Mouse (Mus musculus) hindbrain, embryonic 14.5 days (tissue): ENCODE measurements around the gene Ptprc. TPM values are rescaled to one million over a fixed set of nuclear protein-coding genes. Genes with fewer than 3 reads are reported as not detected.

Source experiments
- ATAC-seq: fragments of 200-750 bp; cut with Nextera tagmentation; 2 replicates; pipeline ENCODE4 v1.8.0; 2017; ENCODE audit warnings: moderate number of reproducible peaks, mild to moderate bottlenecking, moderate TSS enrichment, moderate library complexity; ENCODE audit not compliant: low FRiP score
- DNase-seq: peaks from one replicate; pipeline ENCODE4 v3.0.0-alpha.2; 2015; ENCODE audit warnings: low spot score
- H3K27ac ChIP-seq: fragments of 300-500 bp; sonication (generic); 2 replicates; pipeline ENCODE4 v1.5.1; 2014; ENCODE audit warnings: mild to moderate bottlenecking, moderate library complexity
- H3K27me3 ChIP-seq: fragments of 300-500 bp; sonication (generic); 2 replicates; pipeline ENCODE4 v1.6.1; 2014; ENCODE audit warnings: mild to moderate bottlenecking, low read length, mixed read lengths; ENCODE audit not compliant: control insufficient read depth, insufficient read depth
- H3K36me3 ChIP-seq: fragments of 300-500 bp; sonication (generic); replicated peaks from 2 replicates; pipeline ENCODE4 v1.6.1; 2014; ENCODE audit not compliant: control insufficient read depth, insufficient read depth
- H3K4me1 ChIP-seq: fragments of 300-500 bp; sonication (generic); replicated peaks from 2 replicates; pipeline ENCODE4 v1.6.1; 2014; ENCODE audit warnings: antibody characterized with exemption, low read length, mixed read lengths; ENCODE audit not compliant: control insufficient read depth, insufficient read depth
- H3K4me2 ChIP-seq: fragments of 300-500 bp; sonication (generic); replicated peaks from 2 replicates; pipeline ENCODE4 v1.6.1; 2014; ENCODE audit warnings: mild to moderate bottlenecking, moderate library complexity
- H3K4me3 ChIP-seq: fragments of 300-500 bp; sonication (generic); replicated peaks from 2 replicates; pipeline ENCODE4 v1.5.1; 2014; ENCODE audit warnings: mild to moderate bottlenecking, low read length
- H3K9ac ChIP-seq: fragments of 300-500 bp; sonication (generic); 2 replicates; pipeline ENCODE4 v1.6.1; 2014
- H3K9me3 ChIP-seq: fragments of 300-500 bp; sonication (generic); 2 replicates; pipeline ENCODE4 v1.6.1; 2016; ENCODE audit warnings: low read length; ENCODE audit not compliant: control insufficient read depth
- WGBS: fragments of 180-500 bp; shearing (Covaris S2); extraction: QIAGEN DNeasy Blood & Tissue Kit; methylation state at CpG from one replicate; pipeline ENCODE4 v1.1.7; 2014; 5-methylcytosine and 5-hydroxymethylcytosine counted together
- polyA plus RNA-seq: library from polyadenylated mRNA; unstranded; fragments of >200 nt; fragmentation: Nextera tagmentation; extraction: Ambion mirVana; gene quantifications from 2 replicates; pipeline ENCODE4 v1.2.1, GENCODE M21; 2014

The Ptprc gene
- polyA plus RNA-seq, 1 experiment from 2014 or later, result 1.4 TPM

DNA sequence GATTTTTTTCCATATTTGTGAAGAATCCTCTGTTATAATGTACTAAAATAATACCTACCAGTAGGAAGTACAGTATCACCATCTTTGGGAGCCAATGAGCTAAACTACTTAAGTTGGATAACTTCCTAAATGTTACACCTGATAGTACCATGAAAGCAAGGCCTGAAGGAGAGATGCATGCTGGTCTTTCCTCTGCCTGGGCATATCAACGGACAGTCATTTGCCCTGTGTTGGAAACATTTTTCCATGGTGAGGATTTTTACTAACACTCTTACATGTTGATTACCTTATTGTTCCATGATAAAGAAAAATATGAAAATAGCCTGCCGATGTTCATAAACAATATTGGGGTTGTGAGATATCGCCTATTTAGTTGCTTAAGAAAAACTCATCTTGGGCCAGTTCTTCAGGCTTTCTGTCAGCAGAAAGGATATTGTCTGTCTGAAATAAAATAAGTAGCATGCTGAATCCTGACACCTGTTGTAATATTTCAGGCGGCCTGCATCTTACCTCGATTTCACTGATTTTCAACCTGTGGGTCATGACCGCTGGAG is 38.4 kb downstream of the Ptprc start:
- Histone ChIP-seq H3K27ac (no peak overlapping the region), H3K27me3 (no peaks in the 10 kb centered on the region), H3K4me3 (no peak overlapping the region), H3K9ac (no peak overlapping the region), H3K4me1 (peaks cover 8% of the 10 kb centered on the region; the same call in 1 of the 2 replicates), H3K4me2 (no peak overlapping the region), H3K36me3 (no peaks in the 10 kb centered on the region), H3K9me3 (no peaks in the 10 kb centered on the region)
- DNase-seq (no peak), ATAC-seq (no peak)
- 94% methylated on average over 6 of the region's 6 CpGs for WGBS

DNA sequence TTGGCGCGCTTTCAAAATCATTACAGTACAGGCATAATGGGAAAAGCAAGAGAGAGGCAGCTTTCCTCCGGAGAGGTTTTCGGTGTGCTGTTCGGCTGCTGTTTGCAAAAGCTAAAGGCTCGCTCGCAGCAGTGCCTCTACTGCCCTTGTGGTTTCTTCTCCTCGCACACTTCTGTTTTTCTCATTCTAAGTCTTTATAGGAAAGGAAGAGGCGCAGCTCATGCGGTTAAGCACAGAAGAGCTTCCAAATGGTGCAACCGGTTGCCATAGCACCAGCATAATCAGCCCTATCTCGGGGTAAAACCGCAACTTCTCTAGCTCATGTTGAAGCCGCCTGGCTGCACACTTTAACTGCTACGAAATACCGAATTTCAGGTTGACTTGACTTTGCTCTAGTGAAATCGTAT is 39.1 kb downstream of the Ptprc start:
- Histone ChIP-seq H3K4me1 (peaks cover 8% of the 10 kb centered on the region; the same call in 1 of the 2 replicates), H3K27me3 (no peaks in the 10 kb centered on the region), H3K36me3 (no peaks in the 10 kb centered on the region), H3K4me3 (peak overlapping the region; percentile 22), H3K9ac (peak overlapping the region; percentile 37; the same call in 1 of the 2 replicates), H3K4me2 (peak overlapping the region; percentile 52), H3K9me3 (no peaks in the 10 kb centered on the region), H3K27ac (peak overlapping the region; percentile 66)
- WGBS, result 11% methylated on average over 17 of the region's 17 CpGs
- DNase-seq (peak; percentile 72), ATAC-seq (peak; percentile 82)

DNA sequence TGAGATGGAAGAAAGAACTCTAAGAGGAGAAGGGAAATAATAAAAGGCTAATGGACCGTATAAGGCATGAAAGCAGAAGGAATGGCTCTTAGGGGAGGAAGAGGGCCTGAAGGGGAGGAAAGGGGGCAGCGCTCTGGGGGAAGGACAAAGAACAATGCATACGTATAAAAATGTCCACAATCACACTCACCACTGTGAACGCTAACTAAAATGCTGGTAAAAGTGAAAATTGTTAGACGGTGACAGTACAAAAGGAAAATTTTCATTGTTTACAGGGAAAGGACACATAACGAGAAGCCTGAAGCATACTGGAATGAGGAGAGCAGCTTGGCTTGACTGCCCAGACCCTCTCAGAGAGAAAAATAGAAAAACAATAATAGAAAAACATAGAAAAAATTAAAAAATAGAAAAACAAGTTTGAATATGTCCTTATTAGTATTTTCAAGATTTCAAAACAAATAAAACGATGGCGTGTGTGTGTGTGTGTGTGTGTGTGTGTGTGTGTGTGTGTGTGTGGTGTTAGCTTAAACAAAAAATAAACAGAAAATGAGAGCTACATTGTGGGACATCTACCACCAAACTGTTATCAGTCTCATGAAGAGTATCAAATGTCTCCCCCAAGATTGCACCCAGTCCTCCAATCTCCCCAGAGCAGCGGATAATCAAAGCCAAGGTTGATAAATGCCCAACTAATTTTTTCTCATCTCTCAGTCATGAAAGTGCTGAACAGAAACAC is 39.7 kb downstream of the Ptprc start:
- Histone ChIP-seq H3K9me3 (no peaks in the 10 kb centered on the region), H3K4me3 (peak overlapping the region; percentile 22), H3K27ac (peak overlapping the region; percentile 66), H3K9ac (peak overlapping the region; percentile 37; the same call in 1 of the 2 replicates), H3K27me3 (no peaks in the 10 kb centered on the region), H3K36me3 (no peaks in the 10 kb centered on the region), H3K4me1 (peaks cover 8% of the 10 kb centered on the region; the same call in 1 of the 2 replicates), H3K4me2 (peak overlapping the region; percentile 52)
- 31% methylated on average over 9 of the region's 9 CpGs for WGBS
- DNase-seq, result no peak
- ATAC-seq, result peak; percentile 53; the same call in 1 of the 2 replicates

DNA sequence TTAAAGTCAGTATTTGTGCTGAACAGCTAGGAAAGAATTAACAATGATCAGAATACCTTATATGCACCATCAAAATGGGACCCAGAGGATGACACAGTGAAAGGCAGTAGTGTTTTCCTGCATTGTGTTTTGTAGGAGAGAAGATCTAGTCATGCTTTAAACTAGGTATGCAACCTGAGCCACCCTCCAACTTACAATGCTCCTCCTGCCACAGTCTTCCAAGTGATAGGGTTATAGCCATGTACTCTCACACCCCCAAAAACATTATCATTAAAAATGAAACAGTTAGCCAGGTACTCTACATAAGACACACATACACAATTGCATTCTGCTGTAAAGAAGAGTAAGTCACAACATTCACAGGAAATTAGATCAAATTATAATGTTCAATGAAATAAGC is 40.4 kb downstream of the Ptprc start:
- Histone ChIP-seq H3K27ac (no peak overlapping the region), H3K4me2 (no peak overlapping the region), H3K9ac (no peak overlapping the region), H3K36me3 (no peaks in the 10 kb centered on the region), H3K4me3 (no peak overlapping the region), H3K9me3 (no peaks in the 10 kb centered on the region), H3K4me1 (peaks cover 8% of the 10 kb centered on the region; the same call in 1 of the 2 replicates), H3K27me3 (no peaks in the 10 kb centered on the region)
- DNase-seq, result no peak
- no peak for ATAC-seq

DNA sequence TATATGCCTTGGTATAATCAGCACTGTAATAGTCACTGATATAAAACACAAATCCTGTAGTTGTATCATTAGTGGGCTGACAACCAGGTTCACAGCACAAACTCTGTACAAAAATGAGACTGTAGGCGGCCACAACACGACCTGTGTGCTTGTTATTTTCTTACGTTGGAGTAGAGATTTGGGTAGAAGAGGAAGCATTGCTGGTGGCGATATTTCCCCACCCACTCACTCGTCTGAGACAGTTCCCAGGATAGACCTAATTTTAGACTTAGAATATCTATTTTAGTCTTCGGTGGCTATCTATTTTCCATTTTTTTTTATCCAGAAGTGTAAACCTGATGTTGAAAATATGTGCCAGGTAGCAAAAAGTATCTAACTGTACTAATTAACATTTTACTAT is 41.2 kb downstream of the Ptprc start:
- DNase-seq, result no peak
- H3K4me3 ChIP-seq, result no peak overlapping the region
- H3K27me3 ChIP-seq, result no peaks in the 10 kb centered on the region
- no peak overlapping the region for H3K27ac ChIP-seq
- no peaks in the 10 kb centered on the region for H3K36me3 ChIP-seq
- no peak overlapping the region for H3K9ac ChIP-seq
- H3K4me1 ChIP-seq, result peaks cover 8% of the 10 kb centered on the region; the same call in 1 of the 2 replicates
- WGBS, result 85% methylated on average over 6 of the region's 6 CpGs
- no peak for ATAC-seq
- no peak overlapping the region for H3K4me2 ChIP-seq
- H3K9me3 ChIP-seq, result no peaks in the 10 kb centered on the region

- 79% methylated on average over 2 of the region's 2 CpGs for WGBS
- Histone ChIP-seq H3K27me3 (no peaks in the 10 kb centered on the region), H3K4me2 (no peak overlapping the region), H3K9ac (no peak overlapping the region), H3K9me3 (no peaks in the 10 kb centered on the region), H3K36me3 (no peaks in the 10 kb centered on the region), H3K27ac (no peak overlapping the region), H3K4me1 (peaks cover 8% of the 10 kb centered on the region; the same call in 1 of the 2 replicates), H3K4me3 (no peak overlapping the region)
- ATAC-seq, result no peak
- DNase-seq, result no peak
Measured at GRCm38 (mm10) chr1:138131739-138132138, 43.8 kb downstream of the Ptprc start.

DNA sequence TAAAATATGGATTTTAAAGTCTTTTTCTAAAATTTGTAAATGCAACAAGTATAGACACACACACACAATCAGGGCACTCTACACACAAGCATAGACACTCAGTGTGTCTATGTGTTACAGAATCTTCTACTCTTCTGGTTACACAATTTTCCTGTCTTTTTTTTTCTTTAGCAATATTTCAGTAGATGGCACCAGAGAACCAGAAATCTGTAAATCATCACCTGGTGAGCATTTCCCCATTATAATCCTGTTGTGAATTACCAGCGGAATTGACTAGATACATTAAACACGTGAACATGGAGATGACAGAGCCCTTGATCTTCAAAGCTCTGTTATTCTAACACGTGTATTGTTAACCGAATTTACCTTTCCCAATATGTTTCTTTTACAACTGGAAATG is 45.4 kb downstream of the Ptprc start:
- peak; percentile 71 for DNase-seq
- 48% methylated on average over 4 of the region's 4 CpGs for WGBS
- Histone ChIP-seq H3K4me1 (0 out of 2 replicates have a peak, but pooled peaks cover 2% of the 10 kb centered on the region), H3K4me2 (no peak overlapping the region), H3K9me3 (no peaks in the 10 kb centered on the region), H3K4me3 (no peak overlapping the region), H3K36me3 (no peaks in the 10 kb centered on the region), H3K9ac (no peak overlapping the region), H3K27me3 (no peaks in the 10 kb centered on the region), H3K27ac (no peak overlapping the region)
- ATAC-seq, result 0 out of 2 replicates have a peak, but pooled peaks have one; percentile 31

DNA sequence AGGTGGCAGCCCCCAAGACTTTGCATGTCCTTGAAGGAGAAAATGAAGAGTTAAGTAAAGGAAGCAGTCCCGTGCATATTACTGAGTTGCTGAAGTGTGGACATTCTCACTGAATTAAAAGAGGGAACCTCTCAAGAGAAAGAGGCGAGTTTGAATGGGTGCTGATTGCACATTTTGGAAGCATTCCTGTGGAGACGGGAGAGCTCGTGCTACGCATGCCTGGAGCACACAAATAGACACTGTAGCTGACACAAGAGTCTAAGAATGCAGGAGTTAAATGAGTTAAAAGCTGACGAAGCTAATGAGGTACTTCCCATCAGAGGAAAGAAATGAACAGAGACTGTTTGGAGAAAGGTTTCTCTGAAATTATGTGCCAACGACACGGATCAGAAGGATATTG is 48.7 kb downstream of the Ptprc start:
- 63% methylated on average over 8 of the region's 8 CpGs for WGBS
- no peak for ATAC-seq

GRCm38 (mm10) chr1:138125281-138125680 is 50.2 kb downstream of the Ptprc start:
- no peak overlapping the region for H3K27ac ChIP-seq
- H3K36me3 ChIP-seq, result no peaks in the 10 kb centered on the region
- no peaks in the 10 kb centered on the region for H3K9me3 ChIP-seq
- whole genome bisulfite sequencing, result 94% methylated on average over 1 of the region's 1 CpGs
- H3K4me3 ChIP-seq, result no peak overlapping the region
- ATAC-seq (no peak), DNase-seq (no peak)
- H3K9ac ChIP-seq, result no peak overlapping the region
- H3K4me2 ChIP-seq, result no peak overlapping the region
- no peaks in the 10 kb centered on the region for H3K27me3 ChIP-seq
- H3K4me1 ChIP-seq, result no peaks in the 10 kb centered on the region

More for the DNA sequence above, 48.7 kb downstream of the Ptprc start:
- H3K9ac ChIP-seq, result no peak overlapping the region
- H3K27me3 ChIP-seq, result no peaks in the 10 kb centered on the region
- no peaks in the 10 kb centered on the region for H3K36me3 ChIP-seq
- no peak for DNase-seq
- no peak overlapping the region for H3K4me2 ChIP-seq
- no peaks in the 10 kb centered on the region for H3K9me3 ChIP-seq
- H3K4me3 ChIP-seq, result no peak overlapping the region
- H3K4me1 ChIP-seq, result no peaks in the 10 kb centered on the region
- no peak overlapping the region for H3K27ac ChIP-seq
